Mouse (Mus musculus) thymus, adult 2 months (tissue): ENCODE results near the gene Nr1h2. TPM values are rescaled to one million over a fixed set of nuclear protein-coding genes. Genes with fewer than 3 reads are reported as not detected.

Experiments
- DNase-seq: peaks from one replicate; pipeline ENCODE4 v3.0.0; 2021
- H3K27ac ChIP-seq: fragments of 200-500 bp; 2 replicates; pipeline ENCODE4 v1.5.1; 2012; ENCODE audit warnings: low read length, control low read depth; ENCODE audit not compliant: control insufficient read depth, insufficient read depth
- H3K27me3 ChIP-seq: fragments of 200-500 bp; 2 replicates; pipeline ENCODE4 v1.6.1; 2012; ENCODE audit warnings: mild to moderate bottlenecking, low read length, moderate library complexity, mixed read lengths; ENCODE audit not compliant: control insufficient read depth, insufficient read depth
- H3K36me3 ChIP-seq: fragments of 200-500 bp; 2 replicates; pipeline ENCODE4 v1.6.1; 2012; ENCODE audit warnings: mild to moderate bottlenecking, low read length, moderate library complexity; ENCODE audit not compliant: control insufficient read depth, insufficient read depth
- H3K4me1 ChIP-seq: fragments of 200-500 bp; replicated peaks from 2 replicates; pipeline ENCODE4 v1.6.1; 2012; ENCODE audit warnings: low read length; ENCODE audit not compliant: control insufficient read depth, insufficient read depth
- H3K4me3 ChIP-seq: fragments of 200-500 bp; 2 replicates; pipeline ENCODE4 v1.5.1; 2012; ENCODE audit warnings: mild to moderate bottlenecking, low read length, control low read depth, moderate library complexity; ENCODE audit not compliant: control insufficient read depth, insufficient read depth
- CTCF ChIP-seq: fragments of 200-500 bp; IDR thresholded peaks from 2 replicates; pipeline ENCODE4 v1.5.1; 2012; ENCODE audit warnings: mild to moderate bottlenecking, control low read depth, low read length, moderate library complexity, borderline replicate concordance; ENCODE audit not compliant: control insufficient read depth, poor library complexity, insufficient read depth; ENCODE audit errors: extremely low read depth
- POLR2A ChIP-seq: fragments of 200-500 bp; IDR thresholded peaks from 2 replicates; pipeline ENCODE4 v1.6.1; 2012; ENCODE audit warnings: mild to moderate bottlenecking, low read length, control low read depth, moderate library complexity; ENCODE audit not compliant: control insufficient read depth, poor library complexity, insufficient read depth; ENCODE audit errors: extremely low read depth
- WGBS: fragments of 180-500 bp; shearing (Covaris S2); methylation state at CpG from one replicate; pipeline ENCODE4 v1.1.7; 2018; 5-methylcytosine and 5-hydroxymethylcytosine counted together
- polyA plus RNA-seq: library from polyadenylated mRNA; depleted of rRNA; stranded (reverse); fragments of >200 nt; gene quantifications from 2 replicates; pipeline ENCODE4 v1.2.3, GENCODE M21; 2012

Nr1h2 gene
- polyA plus RNA-seq, 1 experiment, result 302 TPM

DNA sequence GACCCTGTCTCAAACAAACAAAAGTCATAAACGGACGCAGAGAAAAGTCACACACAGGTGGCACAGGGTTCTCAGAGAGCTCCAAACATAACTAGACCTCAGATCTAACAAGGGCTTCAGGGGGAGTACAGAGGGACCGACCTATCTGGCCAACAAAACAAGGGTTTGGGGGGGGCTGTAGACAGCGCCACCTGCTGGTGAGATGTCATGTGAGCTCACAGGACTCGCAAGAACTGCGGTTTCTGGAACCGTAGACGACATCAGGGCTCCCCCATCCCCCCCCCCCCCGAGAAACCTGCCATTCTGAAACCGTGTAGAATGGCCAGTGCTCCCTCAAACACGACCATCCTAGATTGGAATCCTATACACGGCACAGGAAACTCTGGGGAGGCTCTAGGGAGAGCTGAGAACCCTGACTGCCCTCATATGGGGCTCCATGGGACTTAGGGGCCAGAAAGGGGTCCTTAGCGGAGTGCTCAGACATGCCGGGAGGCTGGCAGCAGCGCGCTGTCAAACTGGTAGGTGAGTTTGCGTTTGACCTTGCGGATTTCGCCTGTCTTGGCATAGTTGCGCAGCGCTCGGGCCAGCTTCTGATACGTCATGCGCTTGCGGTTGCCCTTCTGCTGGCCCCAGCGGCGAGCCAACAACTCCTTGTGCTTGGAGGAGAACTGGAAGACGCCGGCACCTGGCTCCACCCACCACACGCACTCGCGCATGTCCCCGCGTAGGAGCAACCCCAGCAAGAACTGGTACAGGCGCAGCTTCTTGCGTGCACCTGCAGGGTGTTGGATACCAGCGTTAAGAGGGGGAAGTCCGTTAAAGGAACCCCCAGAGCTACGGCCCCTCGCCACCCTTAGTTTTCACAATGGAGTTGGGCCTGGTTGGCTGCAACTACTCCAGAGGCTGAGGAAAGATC, 26.0 kb downstream of the Nr1h2 start:
- peak overlapping the region; percentile 40 for H3K27ac ChIP-seq
- no peaks in the 10 kb centered on the region for H3K27me3 ChIP-seq
- H3K36me3 ChIP-seq, result no peaks in the 10 kb centered on the region
- WGBS, result 5% methylated on average over 40 of the region's 40 CpGs
- TF ChIP-seq CTCF (peak; percentile 86; the same call in 1 of the 2 replicates), POLR2A (0 out of 2 replicates have a peak, but pooled peaks have one; percentile 21)
- DNase-seq, result peak; percentile 78
- peak overlapping the region; percentile 78 for H3K4me3 ChIP-seq
- H3K4me1 ChIP-seq, result peaks cover 16% of the 10 kb centered on the region

DNA sequence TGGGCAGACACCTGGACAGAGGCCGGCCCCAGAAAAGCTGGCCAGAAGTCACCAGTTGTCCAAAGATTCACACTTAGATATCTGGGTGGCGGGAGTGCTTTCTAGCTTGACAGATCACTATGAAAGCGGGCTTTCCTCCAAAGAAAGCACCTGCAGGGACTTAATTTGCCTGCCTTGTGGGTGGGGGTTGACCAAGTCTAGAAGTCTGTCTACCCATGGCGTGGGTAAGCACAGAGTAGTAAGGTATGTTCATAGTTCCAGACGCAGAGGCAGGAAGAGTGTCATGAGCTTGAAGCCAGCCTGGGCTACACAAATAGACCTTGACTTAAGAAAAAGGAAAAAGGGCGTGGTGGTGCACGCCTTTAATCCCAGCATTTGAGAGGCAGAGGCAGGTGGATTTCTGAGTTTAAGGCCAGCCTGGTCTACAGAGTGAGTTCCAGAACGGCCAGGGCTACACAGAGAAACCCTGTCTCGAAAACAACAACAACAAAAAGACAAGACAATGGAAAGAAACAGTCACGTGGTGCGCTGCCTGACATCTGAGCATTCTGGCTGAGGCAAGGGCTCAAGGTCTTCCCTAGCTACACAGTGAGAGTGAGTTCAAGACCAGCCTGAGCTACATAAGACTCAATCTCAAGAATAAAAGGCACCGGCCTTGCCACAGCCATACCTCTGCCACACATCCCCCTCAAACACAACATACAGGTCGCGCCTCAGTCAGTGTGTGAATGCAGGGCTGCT, 27.2 kb downstream of the Nr1h2 start:
- TF ChIP-seq POLR2A (no peak), CTCF (no peak)
- H3K27me3 ChIP-seq, result no peaks in the 10 kb centered on the region
- no peak overlapping the region for H3K27ac ChIP-seq
- H3K36me3 ChIP-seq, result no peaks in the 10 kb centered on the region
- peaks cover 18% of the 10 kb centered on the region for H3K4me1 ChIP-seq
- H3K4me3 ChIP-seq, result no peak overlapping the region
- WGBS, result 91% methylated on average over 14 of the region's 14 CpGs
- no peak for DNase-seq

DNA sequence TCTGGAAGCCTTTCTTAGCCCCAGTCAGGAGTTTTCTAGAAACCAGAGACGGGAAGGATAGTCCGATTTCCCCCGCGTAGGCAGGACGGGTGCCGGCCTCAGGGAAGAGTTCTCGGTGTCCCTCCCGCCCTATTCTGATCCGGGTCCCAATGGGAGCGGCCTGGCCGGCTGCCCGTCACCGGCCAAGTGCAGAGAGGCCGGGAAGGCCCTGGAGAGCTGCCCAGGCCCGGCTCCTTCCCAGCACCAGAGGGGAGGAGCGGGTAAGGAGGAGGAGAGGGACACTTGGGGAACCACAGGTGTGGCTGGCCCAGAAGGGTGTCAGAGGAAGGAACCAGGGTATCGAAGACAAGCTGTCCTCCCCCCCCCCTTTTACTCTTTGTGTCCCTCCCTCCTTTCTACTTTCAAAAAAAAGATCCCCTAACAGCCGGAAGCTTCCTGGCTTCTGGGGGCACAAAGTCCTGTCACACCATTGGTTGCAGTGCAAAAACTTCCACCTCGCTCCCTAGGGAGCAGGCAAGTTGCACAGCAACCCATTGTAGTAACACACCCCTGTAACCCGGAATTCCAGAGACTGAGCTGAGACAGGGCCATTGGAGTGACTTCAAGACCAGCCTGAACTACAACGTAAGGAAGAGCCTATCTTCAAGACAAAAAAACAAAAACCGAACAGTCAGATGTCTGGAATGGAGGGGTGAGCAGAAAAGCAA, 28.5 kb downstream of the Nr1h2 start:
- H3K27ac ChIP-seq, result no peak overlapping the region
- H3K36me3 ChIP-seq, result no peaks in the 10 kb centered on the region
- H3K4me1 ChIP-seq, result peaks cover 13% of the 10 kb centered on the region
- TF ChIP-seq POLR2A, result no peak
- no peak for TF ChIP-seq CTCF
- no peak overlapping the region for H3K4me3 ChIP-seq
- no peak for DNase-seq
- no peaks in the 10 kb centered on the region for H3K27me3 ChIP-seq
- WGBS, result 59% methylated on average over 22 of the region's 22 CpGs

DNA sequence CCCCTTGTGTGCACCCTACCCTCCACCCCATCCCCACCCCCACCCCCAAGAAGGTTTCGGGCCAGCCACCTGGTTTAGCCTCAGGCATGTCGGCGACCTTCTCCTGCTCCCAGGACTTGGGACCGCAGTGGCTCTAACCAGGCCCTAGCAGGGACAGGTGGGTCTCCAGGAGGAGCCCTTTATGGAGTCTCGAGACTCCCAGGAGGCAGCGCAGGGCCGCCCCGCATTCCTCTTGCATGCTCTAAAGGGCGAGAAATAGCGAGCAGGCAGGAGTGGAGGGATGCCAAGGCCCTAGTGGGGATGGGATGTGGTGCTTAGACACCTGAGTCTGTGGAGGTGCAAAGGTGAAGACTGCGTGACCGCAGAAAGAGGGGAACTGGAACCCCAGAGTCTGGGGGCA, 29.2 kb downstream of the Nr1h2 start, which contains the start of gene Mybpc2:
Mybpc2 (minus strand) TSS at position 155 of the 400 bp plus-strand sequence.
- DNase-seq, result no peak
- H3K27ac ChIP-seq, result no peak within 1 kb of the TSS
- 69% methylated on average over 12 of the region's 12 CpGs for WGBS
- no peaks in the 10 kb centered on the region for H3K27me3 ChIP-seq
- no peak within 1 kb of the TSS for H3K4me3 ChIP-seq
- H3K4me1 ChIP-seq, result peaks cover 13% of the 10 kb centered on the region
- TF ChIP-seq CTCF (no peak), POLR2A (no peak)
- H3K36me3 ChIP-seq, result no peaks in the 10 kb centered on the region

DNA sequence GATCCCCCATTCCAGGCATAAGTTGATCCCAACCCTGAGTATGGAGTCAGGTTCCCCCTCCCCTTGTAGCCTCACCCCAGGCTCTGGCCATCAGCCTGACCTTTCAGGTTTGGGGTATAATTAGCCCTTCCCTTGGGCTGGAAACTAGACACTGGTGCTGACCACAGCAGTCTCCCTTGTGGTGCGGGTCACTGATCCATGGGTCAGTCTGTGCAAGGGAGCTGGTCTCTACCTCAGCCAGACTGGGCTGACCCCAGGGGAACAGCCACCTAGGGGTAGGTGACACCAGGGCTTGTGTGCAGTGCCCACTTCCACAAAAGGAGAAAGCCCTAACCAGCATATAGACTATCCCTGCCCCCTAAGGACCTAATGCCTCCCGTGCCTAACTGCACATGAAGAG, 30.7 kb downstream of the Nr1h2 start:
- no peak overlapping the region for H3K4me3 ChIP-seq
- H3K36me3 ChIP-seq, result no peaks in the 10 kb centered on the region
- no peak for DNase-seq
- WGBS, result 82% methylated on average over 2 of the region's 2 CpGs
- H3K27ac ChIP-seq, result no peak overlapping the region
- peaks cover 6% of the 10 kb centered on the region; the same call in 1 of the 2 replicates for H3K4me1 ChIP-seq
- TF ChIP-seq CTCF, result no peak
- no peak for TF ChIP-seq POLR2A
- no peaks in the 10 kb centered on the region for H3K27me3 ChIP-seq

DNA sequence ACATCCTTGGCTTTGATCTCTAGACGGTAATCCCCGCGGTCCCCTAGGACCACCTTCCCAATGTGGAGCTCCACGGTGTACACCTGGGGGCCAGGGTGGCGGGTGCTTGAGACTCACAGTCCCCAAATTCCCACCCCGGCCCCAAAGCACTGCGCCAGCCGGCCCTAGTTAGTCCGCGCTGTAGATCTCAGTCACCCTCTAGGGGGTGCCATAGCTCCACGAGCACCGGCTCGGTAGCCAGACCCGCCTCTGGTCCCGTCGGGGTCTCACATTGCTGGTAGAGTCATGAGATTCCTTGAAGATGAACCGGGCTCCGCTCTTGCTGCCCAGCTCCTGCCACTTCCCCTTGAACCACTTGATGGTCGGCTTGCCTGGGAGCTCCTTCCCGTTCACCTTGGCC, 32.0 kb downstream of the Nr1h2 start:
- H3K4me1 ChIP-seq, result peaks cover 6% of the 10 kb centered on the region; the same call in 1 of the 2 replicates
- peak; percentile 82 for DNase-seq
- WGBS, result 4% methylated on average over 20 of the region's 20 CpGs
- H3K27me3 ChIP-seq, result no peaks in the 10 kb centered on the region
- H3K4me3 ChIP-seq, result no peak overlapping the region
- no peaks in the 10 kb centered on the region for H3K36me3 ChIP-seq
- peak; percentile 91 for TF ChIP-seq CTCF
- no peak for TF ChIP-seq POLR2A
- no peak overlapping the region for H3K27ac ChIP-seq
